Mouse (Mus musculus): ENCODE data around the gene Tgm1.

GRCm38 (mm10) chr14:55747051-55747847 lies 33.5 kb upstream of the Tgm1 start:
- no peak for TF ChIP-seq CTCF (conservative IDR thresholded peaks at IDR 0.05; ENCODE audit: low read length)
- no peak for TF ChIP-seq POU5F1 (IDR thresholded peaks at IDR 0.05; ENCODE audit: borderline replicate concordance, low read length)
- no peak for TF ChIP-seq NANOG (IDR thresholded peaks at IDR 0.05; ENCODE audit: borderline replicate concordance, low read length)

All from E14TG2a.4 (cell line).